Mouse (Mus musculus) naive thymus-derived CD4-positive, alpha-beta T cell, adult 2 months (primary cell): ENCODE measurements around the gene Megf8.
A peak's percentile ranks its signal among the peaks of the same experiment; 100 is the strongest.

Experiments used
- DNase-seq: peaks from one replicate; pipeline ENCODE4 v3.0.0-alpha.2; 2011; ENCODE audit warnings: low read depth

The Megf8 gene

GRCm38 (mm10) chr7:25339329-25339728 lies 22.4 kb downstream of the Megf8 start:
- DNase-seq = no peak

GRCm38 (mm10) chr7:25341000-25341784 lies 24.2 kb downstream of the Megf8 start:
- DNase-seq = no peak

GRCm38 (mm10) chr7:25348861-25349260 lies 31.9 kb downstream of the Megf8 start:
- no peak for DNase-seq

- DNase-seq = no peak
Measured at GRCm38 (mm10) chr7:25358721-25359206, 41.8 kb downstream of the Megf8 start.

GRCm38 (mm10) chr7:25363151-25363550 lies 46.2 kb downstream of the Megf8 start:
- DNase-seq = no peak

- no peak for DNase-seq
Measured at GRCm38 (mm10) chr7:25363632-25364031, 46.7 kb downstream of the Megf8 start.

- no peak for DNase-seq
Measured at GRCm38 (mm10) chr7:25365937-25366625, 49.1 kb downstream of the Megf8 start.

- DNase-seq = no peak
Measured at GRCm38 (mm10) chr7:25367632-25368293, 50.8 kb downstream of the Megf8 start.

- DNase-seq = no peak
Measured at GRCm38 (mm10) chr7:25368333-25368732, 51.4 kb downstream of the Megf8 start.

- no peak for DNase-seq
Measured at GRCm38 (mm10) chr7:25369058-25369749, 52.2 kb downstream of the Megf8 start, which contains the start of gene Cnfn. Gene Cnfn (minus strand): TSS chr7:25369724.

GRCm38 (mm10) chr7:25372441-25372840 lies 55.5 kb downstream of the Megf8 start:
- no peak for DNase-seq

- no peak for DNase-seq
Measured at GRCm38 (mm10) chr7:25376556-25376955, 59.6 kb downstream of the Megf8 start.

- DNase-seq = no peak
Measured at GRCm38 (mm10) chr7:25377100-25377700, 60.2 kb downstream of the Megf8 start.

- DNase-seq = no peak
Measured at GRCm38 (mm10) chr7:25378181-25379100, 61.5 kb downstream of the Megf8 start.

- peak; percentile 87 for DNase-seq
Measured at GRCm38 (mm10) chr7:25379551-25380351, 62.8 kb downstream of the Megf8 start.

- DNase-seq = peak; percentile 44
Measured at GRCm38 (mm10) chr7:25380392-25381283, 63.7 kb downstream of the Megf8 start.

- no peak for DNase-seq
Measured at GRCm38 (mm10) chr7:25381284-25381680, 64.3 kb downstream of the Megf8 start.

- DNase-seq = no peak
Measured at GRCm38 (mm10) chr7:25382541-25382940, 65.6 kb downstream of the Megf8 start.

- DNase-seq = no peak
Measured at GRCm38 (mm10) chr7:25383385-25383784, 66.4 kb downstream of the Megf8 start.
